Mouse (Mus musculus) limb, embryonic 12.5 days (tissue): ENCODE data around the gene Acvr1b. TPM values are rescaled to one million over a fixed set of nuclear protein-coding genes. Genes with fewer than 3 reads are reported as not detected.

Experiments used
- ATAC-seq: fragments of 200-750 bp; cut with Nextera tagmentation; 2 replicates; pipeline ENCODE4 v1.8.0; 2017; ENCODE audit warnings: low read depth, moderate TSS enrichment; ENCODE audit not compliant: insufficient number of reproducible peaks, insufficient read depth, low FRiP score, low TSS enrichment
- H3K27ac ChIP-seq: fragments of 300-500 bp; sonication (generic); 2 replicates; pipeline ENCODE4 v1.5.1; 2016; ENCODE audit warnings: mild to moderate bottlenecking, moderate library complexity
- H3K27me3 ChIP-seq: fragments of 300-500 bp; sonication (generic); 2 replicates; pipeline ENCODE4 v1.6.1; 2016; ENCODE audit warnings: mild to moderate bottlenecking, moderate library complexity
- H3K36me3 ChIP-seq: fragments of 300-500 bp; sonication (generic); 2 replicates; pipeline ENCODE4 v1.6.1; 2016; ENCODE audit warnings: mild to moderate bottlenecking, moderate library complexity
- H3K4me1 ChIP-seq: fragments of 300-500 bp; sonication (generic); replicated peaks from 2 replicates; pipeline ENCODE4 v1.6.1; 2016
- H3K4me2 ChIP-seq: fragments of 300-500 bp; sonication (generic); 2 replicates; pipeline ENCODE4 v1.6.1; 2016; ENCODE audit warnings: mild to moderate bottlenecking, moderate library complexity
- H3K4me3 ChIP-seq: fragments of 300-500 bp; sonication (generic); replicated peaks from 2 replicates; pipeline ENCODE4 v1.5.1; 2016; ENCODE audit warnings: mild to moderate bottlenecking
- H3K9ac ChIP-seq: fragments of 300-500 bp; sonication (generic); replicated peaks from 2 replicates; pipeline ENCODE4 v1.6.1; 2016; ENCODE audit warnings: mild to moderate bottlenecking, moderate library complexity
- H3K9me3 ChIP-seq: fragments of 300-500 bp; sonication (generic); 2 replicates; pipeline ENCODE4 v1.6.1; 2016; ENCODE audit warnings: mild to moderate bottlenecking, moderate library complexity
- WGBS: fragments of 180-500 bp; shearing (Covaris S2); methylation state at CpG from one replicate; pipeline ENCODE4 v1.1.7; 2016; 5-methylcytosine and 5-hydroxymethylcytosine counted together
- polyA plus RNA-seq: library from polyadenylated mRNA; unstranded; fragments of >200 nt; fragmentation: Nextera tagmentation; extraction: Ambion mirVana; gene quantifications from 2 replicates; pipeline ENCODE4 v1.2.1, GENCODE M21; 2016

The Acvr1b gene
- polyA plus RNA-seq, 1 experiment from 2014 or later: 8.2 TPM

DNA sequence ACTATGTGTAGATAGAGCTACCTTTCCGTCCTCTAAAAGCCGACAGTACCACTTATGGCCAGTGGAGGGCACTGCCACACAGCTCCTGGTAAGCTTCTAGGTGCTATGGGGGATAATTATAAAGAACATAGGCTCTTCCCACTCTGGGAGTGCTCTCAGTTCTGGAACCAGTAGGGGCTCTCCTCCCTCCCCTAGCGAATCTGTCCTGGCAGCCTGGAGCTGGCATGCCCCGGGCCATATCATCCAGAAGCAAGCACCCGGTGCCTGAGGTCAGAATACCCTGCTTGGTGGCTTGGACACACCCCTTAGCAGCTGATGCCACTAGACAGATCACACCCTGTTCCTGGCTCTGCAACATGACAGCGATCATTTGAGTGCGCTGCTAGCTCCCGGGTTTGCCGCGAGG, 66.9 kb downstream of the Acvr1b start:
- Histone ChIP-seq H3K36me3 (no peaks in the 10 kb centered on the region), H3K27ac (no peak overlapping the region), H3K9ac (no peak overlapping the region), H3K4me2 (peak overlapping the region; percentile 37), H3K4me3 (no peak overlapping the region; the same call in 1 of the 2 replicates), H3K9me3 (no peaks in the 10 kb centered on the region), H3K4me1 (peaks cover 25% of the 10 kb centered on the region), H3K27me3 (peaks cover 9% of the 10 kb centered on the region)
- whole genome bisulfite sequencing: 9% methylated on average over 10 of the region's 10 CpGs
- ATAC-seq: no peak; the same call in 1 of the 2 replicates

GRCm38 (mm10) chr15:101241236-101241635, 67.4 kb downstream of the Acvr1b start:
- no peak overlapping the region for H3K27ac ChIP-seq
- H3K27me3 ChIP-seq: peaks cover 9% of the 10 kb centered on the region
- peak overlapping the region; percentile 37 for H3K4me2 ChIP-seq
- ATAC-seq: no peak
- no peak overlapping the region for H3K9ac ChIP-seq
- H3K9me3 ChIP-seq: no peaks in the 10 kb centered on the region
- no peak overlapping the region for H3K4me3 ChIP-seq
- 56% methylated on average over 9 of the region's 9 CpGs for WGBS
- H3K4me1 ChIP-seq: peaks cover 23% of the 10 kb centered on the region
- no peaks in the 10 kb centered on the region for H3K36me3 ChIP-seq

DNA sequence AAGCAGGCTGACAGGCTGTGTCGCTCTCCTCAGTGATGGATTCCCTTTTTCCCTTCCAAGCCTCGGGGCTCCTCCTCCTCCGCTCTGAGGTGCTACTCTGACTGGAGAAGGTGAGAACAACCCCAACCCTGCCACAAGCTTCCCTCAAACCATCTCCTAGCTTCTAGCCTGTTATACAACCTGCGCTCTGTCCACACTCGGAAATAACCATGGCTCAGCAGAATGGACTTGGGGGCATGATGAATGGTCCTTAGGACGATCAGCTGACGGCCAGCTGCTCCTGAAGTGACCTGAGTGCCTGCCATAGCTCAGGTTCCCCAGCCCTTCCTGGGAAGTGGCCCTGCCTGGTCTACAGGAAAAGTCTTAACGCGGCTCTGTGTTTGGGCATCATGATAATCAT, 68.0 kb downstream of the Acvr1b start:
- Histone ChIP-seq H3K4me3 (no peak overlapping the region), H3K4me1 (peaks cover 24% of the 10 kb centered on the region), H3K9ac (no peak overlapping the region), H3K9me3 (no peaks in the 10 kb centered on the region), H3K27ac (no peak overlapping the region), H3K27me3 (peaks cover 9% of the 10 kb centered on the region), H3K36me3 (no peaks in the 10 kb centered on the region), H3K4me2 (no peak overlapping the region)
- ATAC-seq: no peak
- WGBS: 61% methylated on average over 9 of the region's 9 CpGs

- H3K4me3 ChIP-seq: no peak overlapping the region
- no peak overlapping the region for H3K27ac ChIP-seq
- WGBS: 19% methylated on average over 8 of the region's 8 CpGs
- no peaks in the 10 kb centered on the region for H3K36me3 ChIP-seq
- ATAC-seq: no peak
- no peaks in the 10 kb centered on the region for H3K9me3 ChIP-seq
- H3K9ac ChIP-seq: no peak overlapping the region
- H3K4me1 ChIP-seq: peaks cover 29% of the 10 kb centered on the region
- peaks cover 9% of the 10 kb centered on the region for H3K27me3 ChIP-seq
- H3K4me2 ChIP-seq: no peak overlapping the region
Observed at GRCm38 (mm10) chr15:101242645-101243044, 68.8 kb downstream of the Acvr1b start.

- Histone ChIP-seq H3K4me2 (no peak overlapping the region), H3K4me1 (peaks cover 31% of the 10 kb centered on the region), H3K36me3 (no peaks in the 10 kb centered on the region), H3K4me3 (no peak overlapping the region), H3K9me3 (no peaks in the 10 kb centered on the region), H3K27ac (no peak overlapping the region), H3K9ac (no peak overlapping the region), H3K27me3 (peaks cover 1% of the 10 kb centered on the region; the same call in 1 of the 2 replicates)
- WGBS: 71% methylated on average over 3 of the region's 3 CpGs
- no peak for ATAC-seq
Observed at GRCm38 (mm10) chr15:101244012-101244411, 70.1 kb downstream of the Acvr1b start.

- ATAC-seq: peak; percentile 97
- H3K9ac ChIP-seq: peak overlapping the region; percentile 54
- under 1% methylated on average over 56 of the region's 56 CpGs for WGBS
Observed at GRCm38 (mm10) chr15:101246231-101247154, 72.6 kb downstream of the Acvr1b start.

GRCm38 (mm10) chr15:101247155-101247498, 73.3 kb downstream of the Acvr1b start:
- 86% methylated on average over 1 of the region's 1 CpGs for WGBS
- Histone ChIP-seq H3K36me3 (no peaks in the 10 kb centered on the region), H3K27me3 (no peaks in the 10 kb centered on the region), H3K4me3 (peak overlapping the region; percentile 37; the same call in 1 of the 2 replicates), H3K9ac (no peak overlapping the region), H3K4me1 (peaks cover 22% of the 10 kb centered on the region; the same call in 1 of the 2 replicates), H3K27ac (peak overlapping the region; percentile 95), H3K9me3 (no peaks in the 10 kb centered on the region), H3K4me2 (peak overlapping the region; percentile 63)
- ATAC-seq: no peak

More at GRCm38 (mm10) chr15:101246231-101247154, 72.6 kb downstream of the Acvr1b start:
- Histone ChIP-seq H3K4me3 (peak overlapping the region; percentile 37), H3K27ac (peak overlapping the region; percentile 95), H3K4me2 (peak overlapping the region; percentile 63), H3K4me1 (peaks cover 22% of the 10 kb centered on the region; the same call in 1 of the 2 replicates), H3K9me3 (no peaks in the 10 kb centered on the region), H3K27me3 (no peaks in the 10 kb centered on the region), H3K36me3 (no peaks in the 10 kb centered on the region)

- Histone ChIP-seq H3K4me3 (no peak overlapping the region), H3K27ac (peak overlapping the region; percentile 51; the same call in 1 of the 2 replicates), H3K4me2 (no peak overlapping the region), H3K36me3 (no peaks in the 10 kb centered on the region), H3K9ac (no peak overlapping the region), H3K4me1 (peaks cover 18% of the 10 kb centered on the region; the same call in 1 of the 2 replicates), H3K27me3 (no peaks in the 10 kb centered on the region), H3K9me3 (no peaks in the 10 kb centered on the region)
- no peak for ATAC-seq
- 56% methylated on average over 5 of the region's 5 CpGs for WGBS
Observed at GRCm38 (mm10) chr15:101248029-101248710, 74.3 kb downstream of the Acvr1b start.

DNA sequence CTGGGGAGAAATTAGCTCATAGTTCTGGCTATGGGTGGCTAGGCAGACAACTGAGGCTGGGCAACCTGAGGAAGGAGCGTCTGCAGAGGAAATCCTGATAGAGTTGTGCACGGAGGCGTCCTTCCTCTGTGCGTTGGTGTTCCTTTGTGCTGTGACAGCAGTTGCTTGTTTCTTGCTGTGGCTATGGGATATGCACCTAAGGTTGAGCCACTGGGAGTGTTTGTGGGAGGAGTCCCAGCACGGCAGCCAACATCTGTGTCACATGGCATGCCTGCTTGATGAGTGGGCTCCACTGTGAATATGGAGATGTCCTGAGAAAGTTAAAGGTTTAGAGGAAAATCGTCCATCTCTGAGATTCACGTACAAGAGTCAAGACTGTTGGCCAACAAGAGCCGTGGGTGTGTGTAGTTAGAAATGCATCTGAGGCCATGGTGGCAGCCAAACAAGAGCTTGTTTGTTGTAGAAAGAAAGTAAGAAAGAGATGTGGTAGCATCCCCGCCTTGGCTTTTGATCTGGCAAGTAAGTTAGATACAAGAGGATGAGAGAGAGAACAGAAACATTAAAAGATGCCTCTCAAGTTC, 76.4 kb downstream of the Acvr1b start:
- Histone ChIP-seq H3K4me2 (no peak overlapping the region), H3K4me1 (peaks cover 29% of the 10 kb centered on the region), H3K36me3 (no peaks in the 10 kb centered on the region), H3K9me3 (no peaks in the 10 kb centered on the region), H3K27ac (no peak overlapping the region), H3K9ac (no peak overlapping the region), H3K4me3 (no peak overlapping the region), H3K27me3 (peaks cover 2% of the 10 kb centered on the region; the same call in 1 of the 2 replicates)
- no peak for ATAC-seq
- 80% methylated on average over 9 of the region's 9 CpGs for WGBS

- peaks cover 22% of the 10 kb centered on the region for H3K4me1 ChIP-seq
- no peaks in the 10 kb centered on the region for H3K36me3 ChIP-seq
- H3K27ac ChIP-seq: no peak overlapping the region
- peaks cover 2% of the 10 kb centered on the region; the same call in 1 of the 2 replicates for H3K27me3 ChIP-seq
- WGBS: 85% methylated on average over 5 of the region's 5 CpGs
- H3K4me3 ChIP-seq: no peak overlapping the region
- H3K4me2 ChIP-seq: no peak overlapping the region
- no peak for ATAC-seq
- H3K9ac ChIP-seq: no peak overlapping the region
- H3K9me3 ChIP-seq: no peaks in the 10 kb centered on the region
Observed at GRCm38 (mm10) chr15:101251930-101252329, 78.1 kb downstream of the Acvr1b start.

DNA sequence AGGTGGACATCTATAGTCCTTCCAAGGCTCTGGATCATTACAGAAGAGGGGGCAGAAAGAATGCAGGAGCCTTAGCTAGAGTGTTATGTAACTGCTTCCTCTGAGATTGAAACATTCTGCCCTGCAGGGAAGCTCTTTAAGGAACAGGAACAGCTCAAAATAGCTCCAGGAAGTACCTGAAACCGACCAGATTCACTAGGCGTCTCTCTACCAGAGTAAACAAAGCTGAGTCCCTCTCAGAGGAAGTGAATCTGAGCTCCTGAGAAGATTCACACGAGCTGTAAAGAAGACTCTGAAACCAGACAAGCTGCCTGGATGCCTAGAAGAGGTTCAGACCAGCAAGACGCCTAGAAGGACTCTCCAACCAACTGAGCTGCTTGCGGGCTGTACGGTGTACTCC, 78.7 kb downstream of the Acvr1b start:
- 83% methylated on average over 6 of the region's 6 CpGs for WGBS
- no peak for ATAC-seq
- H3K4me2 ChIP-seq: no peak overlapping the region

More for the DNA sequence above, 78.7 kb downstream of the Acvr1b start:
- Histone ChIP-seq H3K4me1 (peaks cover 18% of the 10 kb centered on the region), H3K9ac (no peak overlapping the region), H3K27ac (no peak overlapping the region), H3K4me3 (no peak overlapping the region), H3K9me3 (no peaks in the 10 kb centered on the region), H3K27me3 (peaks cover 2% of the 10 kb centered on the region; the same call in 1 of the 2 replicates), H3K36me3 (no peaks in the 10 kb centered on the region)
